Mouse (Mus musculus): ENCODE measurements around the gene Ugp2.
A peak's percentile ranks its signal among the peaks of the same experiment; 100 is the strongest.
"Not testable (repeated sequence)": the region's sequence is repeated elsewhere in the genome, so short reads cannot be mapped to it uniquely, and the experiment has no call there.

Gene Ugp2

GRCm38 (mm10) chr11:21332639-21333295 lies 38.2 kb downstream of the Ugp2 start:
- no peak for DNase-seq (ENCODE audit: low spot score)

- no peak for DNase-seq (ENCODE audit: low spot score)
Measured at GRCm38 (mm10) chr11:21328141-21328540, 42.9 kb downstream of the Ugp2 start.

- no peak for DNase-seq (ENCODE audit: low spot score)
Measured at GRCm38 (mm10) chr11:21327486-21327885, 43.5 kb downstream of the Ugp2 start.

GRCm38 (mm10) chr11:21326770-21327169 lies 44.2 kb downstream of the Ugp2 start:
- DNase-seq (ENCODE audit: low spot score) = no peak

GRCm38 (mm10) chr11:21325781-21326180 lies 45.2 kb downstream of the Ugp2 start:
- DNase-seq (ENCODE audit: low spot score) = no peak

GRCm38 (mm10) chr11:21322349-21322748 lies 48.7 kb downstream of the Ugp2 start:
- DNase-seq (ENCODE audit: low spot score) = no peak

- DNase-seq (ENCODE audit: low spot score) = no peak
Measured at GRCm38 (mm10) chr11:21321577-21321976, 49.4 kb downstream of the Ugp2 start.

GRCm38 (mm10) chr11:21313922-21314657 lies 56.9 kb downstream of the Ugp2 start:
- no peak for DNase-seq (ENCODE audit: low spot score)

- DNase-seq (ENCODE audit: low spot score) = peak; percentile 66
Measured at GRCm38 (mm10) chr11:21309516-21309915, 61.5 kb downstream of the Ugp2 start.

- DNase-seq (ENCODE audit: low spot score) = no peak
Measured at GRCm38 (mm10) chr11:21308119-21308518, 62.9 kb downstream of the Ugp2 start.

GRCm38 (mm10) chr11:21307078-21307668 lies 63.8 kb downstream of the Ugp2 start:
- DNase-seq (ENCODE audit: low spot score) = peak; percentile 7

GRCm38 (mm10) chr11:21303619-21304018 lies 67.4 kb downstream of the Ugp2 start:
- DNase-seq (ENCODE audit: low spot score) = no peak

- DNase-seq (ENCODE audit: low spot score) = no peak
Measured at GRCm38 (mm10) chr11:21295486-21295885, 75.5 kb downstream of the Ugp2 start.

GRCm38 (mm10) chr11:21288153-21288552 lies 82.8 kb downstream of the Ugp2 start:
- not testable (repeated sequence) for DNase-seq (ENCODE audit: low spot score)

- DNase-seq (ENCODE audit: low spot score) = no peak
Measured at GRCm38 (mm10) chr11:21286391-21286790, 84.6 kb downstream of the Ugp2 start.

GRCm38 (mm10) chr11:21276151-21276550 lies 94.8 kb downstream of the Ugp2 start:
- no peak for DNase-seq (ENCODE audit: low spot score)

Data from retina, embryonic 14.5 days (tissue).